Mouse (Mus musculus) heart, adult 9 months (tissue): Measurements from ENCODE around the gene Atad3a.

Source experiments
- DNase-seq, 2 experiments: peaks; one replicate each; pipeline ENCODE4 v3.0.0; 2022; ENCODE audit warnings: low spot score in 2 of 2

Gene Atad3a

GRCm38 (mm10) chr4:155694482-155695401 lies 66.2 kb downstream of the Atad3a start:
- DNase-seq = peak; percentile 39 to 57

GRCm38 (mm10) chr4:155694111-155694481 lies 66.8 kb downstream of the Atad3a start, which contains the start of gene Fndc10:
Fndc10 (plus strand) TSS chr4:155694342.
- DNase-seq = peak; percentile 55 to 56

GRCm38 (mm10) chr4:155692421-155692820 lies 68.5 kb downstream of the Atad3a start:
- no peak for DNase-seq
